Mouse (Mus musculus) T-helper 2 cell (primary cell): Measurements from ENCODE around the gene Cux2.

Experiments used
- in situ Hi-C: fragments of 300-600 bp; cut with MboI, MseI; formaldehyde crosslinking; loops from one replicate; pipeline ENCODE4 v1.15.1; 2025; ENCODE audit warnings: high pct_unique_total_duplicates

The Cux2 gene

GRCm38 (mm10) chr5:122017269-122017668 is 32.6 kb downstream of the Cux2 start:
- in situ Hi-C loops = loop anchor here (10.0 kb wide), 1 partner anchor 522 kb away; no protein-coding TSS in a partner anchor

GRCm38 (mm10) chr5:122016744-122017143 is 33.2 kb downstream of the Cux2 start:
- in situ Hi-C loops = loop anchor here (10.0 kb wide), 1 partner anchor 522 kb away; no protein-coding TSS in a partner anchor

GRCm38 (mm10) chr5:122015149-122015548 is 34.8 kb downstream of the Cux2 start:
- in situ Hi-C loops = loop anchor here (10.0 kb wide), 1 partner anchor 520 kb away; no protein-coding TSS in a partner anchor

GRCm38 (mm10) chr5:122014671-122015070 is 35.2 kb downstream of the Cux2 start:
- in situ Hi-C loops = loop anchor here (10.0 kb wide), 1 partner anchor 520 kb away; no protein-coding TSS in a partner anchor

GRCm38 (mm10) chr5:122011289-122011688 is 38.6 kb downstream of the Cux2 start:
- in situ Hi-C loops = loop anchor here (10.0 kb wide), 1 partner anchor 516 kb away; no protein-coding TSS in a partner anchor

- in situ Hi-C loops = no loop called here
Measured at GRCm38 (mm10) chr5:122007946-122008441, 41.9 kb downstream of the Cux2 start.

GRCm38 (mm10) chr5:122003460-122003859 is 46.4 kb downstream of the Cux2 start:
- in situ Hi-C loops = no loop called here

GRCm38 (mm10) chr5:122002148-122002547 is 47.8 kb downstream of the Cux2 start:
- in situ Hi-C loops = no loop called here

GRCm38 (mm10) chr5:122001311-122001710 is 48.6 kb downstream of the Cux2 start:
- in situ Hi-C loops = no loop called here

GRCm38 (mm10) chr5:122000381-122000780 is 49.5 kb downstream of the Cux2 start:
- in situ Hi-C loops = no loop called here

- in situ Hi-C loops = no loop called here
Measured at GRCm38 (mm10) chr5:121998981-121999795, 50.7 kb downstream of the Cux2 start.

GRCm38 (mm10) chr5:121998281-121998680 is 51.6 kb downstream of the Cux2 start:
- in situ Hi-C loops = no loop called here

GRCm38 (mm10) chr5:121996701-121997100 is 53.2 kb downstream of the Cux2 start:
- in situ Hi-C loops = no loop called here

GRCm38 (mm10) chr5:121994808-121995207 is 55.1 kb downstream of the Cux2 start:
- in situ Hi-C loops = no loop called here

- in situ Hi-C loops = no loop called here
Measured at GRCm38 (mm10) chr5:121991914-121992313, 58.0 kb downstream of the Cux2 start.

- in situ Hi-C loops = no loop called here
Measured at GRCm38 (mm10) chr5:121985855-121986254, 64.0 kb downstream of the Cux2 start.

- in situ Hi-C loops = no loop called here
Measured at GRCm38 (mm10) chr5:121981650-121982131, 68.2 kb downstream of the Cux2 start.

- in situ Hi-C loops = no loop called here
Measured at GRCm38 (mm10) chr5:121976331-121976730, 73.6 kb downstream of the Cux2 start.

- in situ Hi-C loops = no loop called here
Measured at GRCm38 (mm10) chr5:121973541-121973940, 76.4 kb downstream of the Cux2 start.

- in situ Hi-C loops = no loop called here
Measured at GRCm38 (mm10) chr5:121972680-121973192, 77.2 kb downstream of the Cux2 start.

- in situ Hi-C loops = loop anchor here (10.0 kb wide), 1 partner anchor 1796 kb away; no protein-coding TSS in a partner anchor
Measured at GRCm38 (mm10) chr5:121968999-121969398, 80.9 kb downstream of the Cux2 start.

- in situ Hi-C loops = loop anchor here (10.0 kb wide), 1 partner anchor 1796 kb away; no protein-coding TSS in a partner anchor
Measured at GRCm38 (mm10) chr5:121968416-121968815, 81.5 kb downstream of the Cux2 start.
